Mouse (Mus musculus) ES-E14 (cell line): ENCODE results near the gene Ccdc146. TPM values are rescaled to one million over a fixed set of nuclear protein-coding genes. Genes with fewer than 3 reads are reported as not detected.
A peak's percentile ranks its signal among the peaks of the same experiment; 100 is the strongest.

Source experiments
- DNase-seq: peaks from one replicate; pipeline ENCODE4 v3.0.0-alpha.2; 2013; ENCODE audit warnings: low read depth, low spot score
- H3K27ac ChIP-seq: 2 replicates; pipeline ENCODE4 v1.5.1; 2012; ENCODE audit warnings: low read depth, mild to moderate bottlenecking, low read length, moderate library complexity, mixed read lengths; ENCODE audit not compliant: poor library complexity, insufficient read depth, severe bottlenecking
- H3K36me3 ChIP-seq: 2 replicates; pipeline ENCODE4 v1.6.1; 2012; ENCODE audit warnings: mild to moderate bottlenecking, low read length, moderate library complexity, mixed read lengths; ENCODE audit not compliant: control insufficient read depth, poor library complexity, insufficient read depth, severe bottlenecking
- H3K4me1 ChIP-seq, 2 experiments: fragments of 150-350 bp in 1 of 2; sonication (generic) in 1 of 2; 2 replicates each; pipeline ENCODE4 v1.6.1; 2012; ENCODE audit warnings: low read length in 2 of 2, mild to moderate bottlenecking in 1 of 2, mixed read lengths in 1 of 2; ENCODE audit not compliant: control insufficient read depth in 2 of 2, insufficient read depth in 2 of 2, poor library complexity in 1 of 2
- H3K4me3 ChIP-seq, 2 experiments: fragments of 150-350 bp in 1 of 2; sonication (generic) in 1 of 2; 2 replicates each; pipeline ENCODE4 v1.5.1; 2012; ENCODE audit warnings: low read length in 2 of 2, low read depth in 1 of 2, mild to moderate bottlenecking in 1 of 2, mixed read lengths in 1 of 2; ENCODE audit not compliant: insufficient read depth in 1 of 2, poor library complexity in 1 of 2, severe bottlenecking in 1 of 2
- H3K9ac ChIP-seq: 2 replicates; pipeline ENCODE4 v1.6.1; 2012; ENCODE audit warnings: low read depth, mild to moderate bottlenecking, low read length, mixed read lengths; ENCODE audit not compliant: poor library complexity, insufficient read depth, severe bottlenecking
- H3K9me3 ChIP-seq: fragments of 150-350 bp; sonication (generic); 2 replicates; pipeline ENCODE4 v1.6.1; 2012; ENCODE audit warnings: low read depth, mild to moderate bottlenecking, low read length; ENCODE audit not compliant: control insufficient read depth, insufficient read depth
- CHD2 ChIP-seq: IDR thresholded peaks from 2 replicates; pipeline ENCODE4 v1.6.1; 2014; ENCODE audit warnings: mild to moderate bottlenecking, low read depth, low read length, inconsistent platforms
- HCFC1 ChIP-seq: IDR thresholded peaks from 2 replicates; pipeline ENCODE4 v1.6.1; 2012; ENCODE audit warnings: low read length, inconsistent platforms, borderline replicate concordance; ENCODE audit not compliant: insufficient read depth
- MAFK ChIP-seq: IDR thresholded peaks from 2 replicates; pipeline ENCODE4 v1.6.1; 2014; ENCODE audit warnings: mild to moderate bottlenecking, low read depth, low read length, inconsistent platforms; ENCODE audit not compliant: insufficient read depth
- ZC3H11A ChIP-seq: IDR thresholded peaks from 2 replicates; pipeline ENCODE4 v1.6.1; 2012; ENCODE audit warnings: low read depth, mild to moderate bottlenecking, inconsistent platforms, low read length, borderline replicate concordance
- ZNF384 ChIP-seq: IDR thresholded peaks from 2 replicates; pipeline ENCODE4 v1.6.1; 2012; ENCODE audit warnings: low read depth, low read length, inconsistent platforms
- in situ Hi-C, 2 experiments: fragments of 600-800 bp; cut with MboI; formaldehyde crosslinking; loops; one replicate each; pipeline ENCODE4 v1.15.1; 2025; ENCODE audit warnings: low sequenced_read_pairs in 2 of 2, inconsistent platforms in 1 of 2; ENCODE audit not compliant: unreplicated experiment in 2 of 2
- total RNA-seq: library from RNA; depleted of rRNA; stranded (reverse); fragments of 300-350 nt; gene quantifications from 2 replicates; pipeline ENCODE4 v1.2.3, GENCODE M21; 2012

The Ccdc146 gene
- total RNA-seq, 1 experiment: not detected

GRCm38 (mm10) chr5:21265049-21265448 lies 159.4 kb downstream of the Ccdc146 start:
- H3K27ac ChIP-seq: no peak overlapping the region
- TF ChIP-seq ZC3H11A (peak; percentile 92), HCFC1 (no peak)
- in situ Hi-C loops: loop anchor here in 1 of 2 experiments (10.0 kb wide), 2 partner anchors 150 to 320 kb away; no protein-coding TSS in a partner anchor

GRCm38 (mm10) chr5:21264352-21265021 lies 160.0 kb downstream of the Ccdc146 start:
- Histone ChIP-seq H3K4me1 (no peaks in the 10 kb centered on the region), H3K4me3 (no peak overlapping the region), H3K27ac (no peak overlapping the region), H3K9me3 (no peaks in the 10 kb centered on the region), H3K9ac (no peak overlapping the region), H3K36me3 (no peaks in the 10 kb centered on the region)
- no peak for TF ChIP-seq MAFK
- TF ChIP-seq ZC3H11A: no peak
- no peak for TF ChIP-seq HCFC1
- no peak for TF ChIP-seq CHD2
- no peak for TF ChIP-seq ZNF384
- no peak for DNase-seq
- in situ Hi-C loops: loop anchor here in 1 of 2 experiments (10.0 kb wide), 2 partner anchors 150 to 320 kb away; no protein-coding TSS in a partner anchor

More at GRCm38 (mm10) chr5:21265049-21265448, 159.4 kb downstream of the Ccdc146 start:
- Histone ChIP-seq H3K9ac (no peak overlapping the region), H3K4me3 (no peak overlapping the region), H3K36me3 (no peaks in the 10 kb centered on the region), H3K4me1 (no peaks in the 10 kb centered on the region), H3K9me3 (no peaks in the 10 kb centered on the region)
- peak; percentile 69 for DNase-seq

- TF ChIP-seq MAFK: no peak
- no peak for TF ChIP-seq ZNF384
- no peak for TF ChIP-seq HCFC1
- TF ChIP-seq ZC3H11A: no peak
- TF ChIP-seq CHD2: no peak
- no peaks in the 10 kb centered on the region for H3K4me1 ChIP-seq
- H3K36me3 ChIP-seq: no peaks in the 10 kb centered on the region
- no peaks in the 10 kb centered on the region for H3K9me3 ChIP-seq
- no peak overlapping the region for H3K27ac ChIP-seq
- H3K4me3 ChIP-seq: no peak overlapping the region
- no peak overlapping the region for H3K9ac ChIP-seq
- in situ Hi-C loops: loop anchor here in 1 of 2 experiments (10.0 kb wide), 2 partner anchors 151 to 321 kb away; no protein-coding TSS in a partner anchor
- no peak for DNase-seq
These were observed 161.0 kb downstream of the Ccdc146 start for GRCm38 (mm10) chr5:21263202-21264055.

- H3K27ac ChIP-seq: no peak overlapping the region; the same call in 1 of the 2 replicates
- no peak for DNase-seq
- H3K4me1 ChIP-seq: peaks cover 0 to 6% of the 10 kb centered on the region in 2 experiments; a peak in 1 of 4 replicates
- TF ChIP-seq ZNF384 (no peak), CHD2 (no peak)
- no peak overlapping the region for H3K9ac ChIP-seq
- no peaks in the 10 kb centered on the region for H3K36me3 ChIP-seq
- in situ Hi-C loops: loop anchor here in 1 of 2 experiments (10.0 kb wide), 2 partner anchors 153 to 323 kb away; no protein-coding TSS in a partner anchor
- H3K9me3 ChIP-seq: no peaks in the 10 kb centered on the region
- no peak overlapping the region for H3K4me3 ChIP-seq
These were observed 163.2 kb downstream of the Ccdc146 start for GRCm38 (mm10) chr5:21261202-21261844.
